Mouse (Mus musculus): ENCODE measurements around the gene Myo1e. TPM values are rescaled to one million over a fixed set of nuclear protein-coding genes. Genes with fewer than 3 reads are reported as not detected.

Gene Myo1e
- 13.9 and 20.3 TPM in 2 replicates for polyA plus RNA-seq (2012; rRNA removed)

DNA sequence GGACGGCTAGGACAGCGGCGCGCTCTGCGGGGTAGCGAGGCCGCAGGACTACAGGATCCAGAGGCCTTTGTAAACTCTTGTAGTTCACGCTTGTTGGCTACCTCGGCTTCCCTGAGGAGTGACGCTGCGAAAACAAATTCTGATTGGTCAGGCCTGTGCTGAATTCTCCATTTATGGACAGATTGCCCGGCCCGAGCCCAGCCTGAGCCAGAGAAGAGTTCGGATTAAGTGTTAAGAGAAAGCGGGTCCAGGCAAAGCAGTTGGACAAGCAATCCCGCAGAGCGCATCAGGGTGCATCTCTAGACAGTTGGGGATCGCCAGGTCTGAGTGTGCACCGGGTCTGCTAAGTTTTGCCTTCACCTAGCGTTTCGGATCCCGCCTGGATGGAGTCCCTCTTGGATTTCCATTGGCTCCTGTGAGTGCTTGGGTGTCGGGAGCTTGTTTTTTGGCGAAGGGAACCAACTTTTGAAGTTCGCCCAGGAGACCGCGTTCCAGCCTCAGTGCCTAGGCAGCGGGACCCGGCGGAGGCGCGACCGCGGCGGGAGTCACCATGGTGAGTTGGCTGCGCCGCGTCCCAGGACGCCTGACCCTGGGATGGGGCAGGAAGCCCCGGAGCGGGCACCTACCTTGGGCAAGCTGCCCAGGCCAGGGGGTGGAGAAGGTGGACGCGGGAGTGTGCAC lies at the start of gene Myo1e:
Gene Myo1e, plus strand, starts transcription at position 200 of the 681 bp plus-strand sequence.
- WGBS = under 1% methylated on average over 43 of the region's 43 CpGs
- DNase-seq (ENCODE audit: low read depth, low spot score) = peak; percentile 92

DNA sequence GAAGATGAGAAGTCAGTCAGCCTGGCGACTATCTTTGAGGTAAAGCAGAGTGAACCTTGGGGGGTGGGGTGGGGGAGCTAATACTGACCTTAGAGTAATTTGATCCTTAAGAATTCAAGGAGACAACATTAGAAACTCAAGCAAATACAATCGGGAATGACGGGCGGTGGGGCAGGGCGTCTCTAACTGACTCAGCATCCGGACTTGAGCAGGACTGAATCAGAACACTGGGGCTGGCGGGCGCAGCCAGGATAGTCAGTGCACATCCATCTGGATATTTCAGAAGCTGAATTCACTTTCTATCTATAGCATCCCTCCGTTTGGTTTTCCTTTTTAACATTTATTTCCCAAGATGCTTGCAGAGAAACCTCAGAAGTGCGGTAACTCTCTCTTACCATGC lies 47.1 kb upstream of the Myo1e start:
- DNase-seq (ENCODE audit: low read depth, low spot score) = no peak
- 61% methylated on average over 10 of the region's 10 CpGs for WGBS

DNA sequence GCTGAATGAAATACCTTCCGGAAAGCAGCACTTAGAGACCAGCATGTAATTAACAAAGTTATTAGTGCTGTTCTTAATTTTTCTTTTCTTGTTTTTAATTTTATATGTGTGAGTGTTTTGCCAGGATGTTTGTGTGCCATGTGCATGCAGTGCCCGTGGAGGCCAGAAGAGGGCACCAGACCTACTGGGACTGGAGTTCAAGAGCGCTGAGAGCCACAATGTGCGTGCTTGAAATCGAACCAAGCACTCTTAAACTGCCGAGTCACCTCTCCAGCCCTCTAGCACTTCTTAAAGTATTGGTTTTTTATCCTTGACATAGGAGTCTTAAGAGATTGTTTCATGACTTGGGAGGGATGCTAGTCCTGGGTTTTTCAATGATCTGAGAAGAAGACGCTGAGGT lies 38.2 kb upstream of the Myo1e start:
- WGBS = 86% methylated on average over 7 of the region's 7 CpGs
- no peak for DNase-seq (ENCODE audit: low read depth, low spot score)

DNA sequence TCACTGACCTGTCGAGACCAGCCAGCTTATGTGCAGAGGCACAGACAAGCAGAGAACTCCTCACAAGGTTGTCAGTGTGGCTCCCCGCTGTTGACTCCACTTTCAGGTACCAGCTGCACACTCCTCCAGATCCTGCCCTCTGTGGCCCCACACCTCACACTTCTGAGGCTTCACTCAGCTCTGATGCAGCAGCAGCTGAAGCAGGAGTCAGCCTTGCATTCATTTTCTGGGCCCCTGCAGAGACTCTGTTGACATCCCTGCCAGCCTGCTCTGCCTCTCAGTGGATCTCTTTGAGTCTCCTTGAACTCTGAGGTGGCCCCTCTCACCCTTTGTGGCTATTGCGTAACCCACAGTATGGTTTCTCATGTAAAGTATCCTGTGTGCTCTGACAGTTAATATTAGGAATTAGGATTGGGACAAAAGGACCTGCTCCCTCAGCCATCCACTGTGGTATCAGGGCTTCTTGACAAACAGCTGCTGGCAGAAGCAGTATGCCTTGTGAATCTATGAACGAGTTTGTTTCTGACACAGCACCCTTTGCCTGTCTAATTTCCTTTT lies 32.8 kb upstream of the Myo1e start:
- 78% methylated on average over 4 of the region's 4 CpGs for WGBS
- no peak for DNase-seq (ENCODE audit: low read depth, low spot score)

DNA sequence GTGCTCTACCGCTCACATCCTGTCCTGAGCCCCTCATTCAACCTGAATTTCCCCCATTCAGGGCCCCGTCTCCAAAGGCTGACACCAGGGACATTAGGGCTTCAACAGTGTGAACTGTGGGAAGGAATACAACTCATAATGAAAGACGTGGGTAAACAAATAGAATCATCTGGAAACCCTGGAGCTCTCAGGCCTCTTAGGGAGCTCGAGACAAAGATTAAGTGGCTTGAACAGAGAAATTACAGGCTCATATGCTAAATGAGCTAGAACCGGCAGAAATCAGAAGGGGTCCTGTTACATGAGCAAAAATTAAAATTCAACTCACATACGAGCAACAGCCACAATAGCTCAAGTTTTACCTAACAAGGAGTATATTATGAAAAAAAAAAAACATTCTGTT lies 32.3 kb upstream of the Myo1e start:
- 52% methylated on average over 6 of the region's 6 CpGs for WGBS
- DNase-seq (ENCODE audit: low read depth, low spot score) = no peak

DNA sequence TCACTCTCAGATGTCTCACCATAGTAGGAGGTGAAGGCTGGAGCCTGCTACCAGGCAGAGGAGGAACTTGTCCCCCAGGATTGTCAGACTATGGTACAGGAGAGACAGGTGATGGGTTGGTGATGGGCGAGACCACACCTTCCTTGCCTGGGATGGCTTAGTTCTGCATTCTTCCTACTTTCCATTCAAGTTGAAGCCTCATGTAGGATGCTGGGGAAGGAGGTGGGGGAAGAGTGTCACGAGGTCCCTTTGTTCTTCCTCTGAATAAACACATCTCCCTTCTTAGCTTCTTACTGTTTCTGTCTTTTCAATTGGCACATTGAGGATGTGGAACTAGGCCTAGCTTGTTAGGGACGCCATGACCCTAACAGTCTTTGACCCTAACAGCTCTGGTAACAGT lies 30.9 kb upstream of the Myo1e start:
- WGBS = 86% methylated on average over 3 of the region's 3 CpGs
- no peak for DNase-seq (ENCODE audit: low read depth, low spot score)

DNA sequence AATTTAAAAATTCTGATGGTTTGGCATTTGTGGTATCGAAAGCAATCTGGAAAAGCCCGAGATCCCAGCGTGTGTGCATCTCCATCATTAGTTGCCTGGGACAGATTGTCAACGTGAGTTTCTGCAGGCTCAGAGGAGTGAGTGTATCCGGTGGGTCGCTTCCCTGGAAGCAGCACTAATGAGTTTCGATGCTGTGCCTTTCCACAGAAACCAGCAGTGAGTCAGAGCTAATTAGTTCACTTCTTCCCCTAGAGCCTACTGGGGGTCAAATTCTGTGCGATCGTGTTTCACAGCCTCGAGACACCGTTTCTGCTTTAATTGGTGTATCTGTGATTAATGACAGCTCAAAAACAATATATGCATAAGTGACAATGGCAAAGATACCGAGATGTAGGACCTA lies 25.4 kb upstream of the Myo1e start:
- WGBS = 80% methylated on average over 12 of the region's 12 CpGs
- no peak for DNase-seq (ENCODE audit: low read depth, low spot score)

DNA sequence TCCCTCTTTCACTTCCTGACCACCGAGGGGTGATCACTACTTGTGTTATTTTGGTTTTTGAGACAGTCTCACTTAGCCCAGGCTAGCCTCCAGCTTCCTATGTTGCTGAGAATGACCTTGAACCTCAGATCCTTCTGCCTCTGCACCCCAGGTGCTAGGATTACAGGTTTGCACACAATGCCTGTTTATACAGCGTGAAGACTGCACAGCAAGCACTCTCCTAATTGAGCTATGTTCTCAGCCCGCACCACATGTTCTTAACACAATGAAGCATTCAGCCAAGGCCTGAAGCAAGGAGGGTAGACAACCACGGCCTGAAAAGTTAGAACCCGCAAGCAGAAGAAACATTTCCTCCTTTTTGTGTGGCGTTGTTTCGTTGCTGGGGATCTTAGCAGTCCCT lies 24.5 kb upstream of the Myo1e start:
- WGBS = 62% methylated on average over 7 of the region's 7 CpGs
- no peak for DNase-seq (ENCODE audit: low read depth, low spot score)

DNA sequence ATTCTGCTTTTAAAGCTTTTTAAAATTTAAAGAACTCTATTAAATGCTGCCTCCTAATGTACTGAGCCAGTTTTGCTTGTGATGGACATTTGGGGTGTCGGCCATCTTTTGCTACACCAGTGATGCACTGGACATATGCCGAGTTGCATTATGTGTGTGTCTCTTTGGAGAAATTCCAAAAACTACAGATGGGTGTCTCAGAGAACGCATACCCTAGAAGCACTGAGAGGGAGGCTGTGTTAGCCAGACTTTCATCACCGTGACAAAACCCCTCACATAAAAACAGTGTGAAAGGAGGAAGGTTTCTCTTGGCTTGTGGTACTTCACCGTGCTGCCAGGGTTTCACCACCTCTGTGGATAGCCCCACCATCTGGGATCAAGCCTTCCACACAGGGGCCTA lies 14.8 kb upstream of the Myo1e start:
- WGBS = 83% methylated on average over 5 of the region's 5 CpGs
- no peak for DNase-seq (ENCODE audit: low read depth, low spot score)

DNA sequence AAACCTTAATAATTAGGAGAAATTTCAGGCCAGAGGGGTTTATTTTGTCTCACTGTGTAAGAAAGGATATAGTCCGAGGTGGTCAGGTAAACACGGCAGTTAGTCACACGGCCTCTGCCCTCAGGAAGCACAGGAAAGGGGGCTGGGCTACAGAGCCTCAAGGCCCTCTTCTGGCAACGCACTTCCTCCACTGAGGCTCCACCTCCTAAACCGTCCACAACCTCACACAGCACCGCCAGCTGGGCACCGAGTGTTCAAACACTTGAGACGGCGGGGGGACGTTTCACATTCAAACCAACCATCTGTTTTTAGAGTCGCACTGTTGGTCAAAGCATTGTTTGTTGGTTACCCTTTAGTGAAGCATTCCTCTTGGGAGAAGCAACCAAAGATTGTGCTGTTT lies 12.5 kb upstream of the Myo1e start:
- WGBS = 80% methylated on average over 11 of the region's 11 CpGs
- no peak for DNase-seq (ENCODE audit: low read depth, low spot score)

DNA sequence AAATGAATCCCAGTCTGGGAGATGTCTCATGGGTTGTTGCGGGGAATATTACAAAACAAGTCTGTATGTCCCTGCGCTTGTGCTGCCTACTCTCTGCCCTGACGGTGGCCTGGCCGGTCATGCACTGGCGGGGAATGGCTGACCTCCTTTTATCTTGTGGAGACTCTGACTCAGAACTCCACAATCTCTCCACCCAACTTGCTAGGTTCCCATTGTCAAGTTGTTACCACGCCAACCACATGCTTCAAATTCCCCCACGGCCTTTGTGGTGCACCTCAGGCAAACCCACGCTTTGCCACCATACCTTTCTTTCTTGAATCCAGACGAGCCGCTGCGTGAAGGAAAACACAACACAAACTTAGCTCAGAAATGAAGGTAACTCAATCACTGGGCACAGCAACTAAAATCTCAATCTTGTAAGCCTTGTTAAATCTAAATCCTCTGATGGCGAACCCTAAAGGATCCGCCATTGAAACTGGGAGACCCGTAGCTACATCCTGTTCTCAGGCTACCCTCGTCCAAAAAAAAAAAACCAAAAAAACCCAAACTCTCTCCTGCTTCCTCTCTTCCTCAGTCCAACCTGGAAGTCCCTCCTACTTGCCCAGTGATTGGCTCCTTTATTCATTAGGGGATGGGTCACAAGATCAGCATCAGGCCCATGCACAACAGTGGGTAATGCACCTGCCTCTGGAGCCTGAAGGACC lies 10.0 kb upstream of the Myo1e start:
- WGBS = 90% methylated on average over 15 of the region's 15 CpGs
- DNase-seq (ENCODE audit: low read depth, low spot score) = no peak

DNA sequence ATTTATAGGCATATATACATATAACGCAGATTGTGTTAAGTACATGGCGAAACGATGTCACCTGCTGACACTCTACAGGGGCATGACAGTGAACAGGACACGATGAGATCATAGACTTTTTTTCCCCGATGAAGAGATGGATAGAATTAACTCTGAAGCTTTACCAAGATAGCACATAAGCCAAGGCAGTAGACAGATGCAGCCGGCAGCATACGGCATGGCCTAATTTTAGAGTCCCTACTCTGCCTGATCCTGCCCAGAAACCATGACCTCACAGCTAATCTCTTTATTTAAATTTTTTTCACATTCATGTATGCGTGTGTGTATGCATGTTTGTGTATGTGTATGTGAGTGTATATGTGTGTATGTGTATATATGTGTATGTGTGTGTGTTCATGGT lies 9.2 kb upstream of the Myo1e start:
- 80% methylated on average over 8 of the region's 8 CpGs for WGBS
- no peak for DNase-seq (ENCODE audit: low read depth, low spot score)

DNA sequence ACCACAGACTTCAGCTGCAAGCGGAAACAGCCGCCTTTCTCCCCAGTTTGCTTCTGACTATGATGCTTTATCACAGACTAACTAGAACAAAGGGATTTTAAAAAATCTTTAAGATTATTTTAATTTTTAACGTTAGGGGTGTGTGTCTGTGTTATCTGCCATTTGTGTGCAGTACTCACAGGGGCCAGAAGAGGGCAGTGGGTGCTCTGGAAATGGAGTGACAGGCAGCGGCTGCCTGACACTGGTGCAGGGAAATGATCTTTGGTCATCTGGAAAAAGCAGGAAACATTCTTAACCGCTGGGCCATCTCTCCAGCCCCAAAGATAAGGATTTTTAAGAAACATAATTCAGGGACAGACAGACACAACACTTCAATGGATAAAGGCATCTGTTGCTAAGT lies 4.4 kb upstream of the Myo1e start:
- WGBS = 63% methylated on average over 5 of the region's 5 CpGs
- no peak for DNase-seq (ENCODE audit: low read depth, low spot score)

DNA sequence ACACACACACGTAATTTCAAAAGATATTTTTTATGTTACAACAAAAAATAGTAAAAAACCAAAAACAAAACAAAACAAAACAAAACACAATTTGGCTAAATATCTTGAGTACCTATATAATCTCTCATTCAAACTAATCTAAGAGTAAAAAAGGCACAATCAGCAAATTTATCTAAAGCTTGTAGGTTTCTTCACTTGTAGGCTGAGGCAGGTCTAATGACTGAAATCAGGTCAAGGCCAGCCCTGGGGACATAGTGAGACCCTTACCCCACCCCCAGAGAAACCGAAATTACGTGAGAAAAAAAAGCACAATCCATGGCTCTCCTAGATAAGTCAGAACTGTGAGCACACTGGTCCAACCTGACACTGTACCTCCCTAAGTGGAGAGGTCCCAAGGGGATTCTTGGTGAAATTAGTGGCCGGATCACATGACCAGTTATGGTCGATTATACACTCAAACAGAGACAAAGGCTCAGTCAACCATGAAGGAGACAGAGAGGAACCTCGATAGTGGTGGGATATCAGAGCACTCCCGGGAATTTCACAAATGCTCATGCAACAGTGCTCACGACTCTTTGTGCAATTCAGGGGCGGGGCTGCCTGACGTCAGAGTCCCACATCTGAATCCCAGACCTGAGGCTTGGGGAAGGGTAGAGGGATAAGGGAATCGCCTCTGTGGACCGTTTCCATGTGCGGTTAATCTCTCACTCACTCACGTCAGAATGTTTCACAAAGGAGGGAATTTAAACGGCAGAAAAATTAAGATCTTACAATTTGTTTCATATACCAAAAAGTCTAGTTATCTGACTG lies 3.7 kb upstream of the Myo1e start:
- no peak for DNase-seq (ENCODE audit: low read depth, low spot score)
- WGBS = 75% methylated on average over 15 of the region's 15 CpGs

DNA sequence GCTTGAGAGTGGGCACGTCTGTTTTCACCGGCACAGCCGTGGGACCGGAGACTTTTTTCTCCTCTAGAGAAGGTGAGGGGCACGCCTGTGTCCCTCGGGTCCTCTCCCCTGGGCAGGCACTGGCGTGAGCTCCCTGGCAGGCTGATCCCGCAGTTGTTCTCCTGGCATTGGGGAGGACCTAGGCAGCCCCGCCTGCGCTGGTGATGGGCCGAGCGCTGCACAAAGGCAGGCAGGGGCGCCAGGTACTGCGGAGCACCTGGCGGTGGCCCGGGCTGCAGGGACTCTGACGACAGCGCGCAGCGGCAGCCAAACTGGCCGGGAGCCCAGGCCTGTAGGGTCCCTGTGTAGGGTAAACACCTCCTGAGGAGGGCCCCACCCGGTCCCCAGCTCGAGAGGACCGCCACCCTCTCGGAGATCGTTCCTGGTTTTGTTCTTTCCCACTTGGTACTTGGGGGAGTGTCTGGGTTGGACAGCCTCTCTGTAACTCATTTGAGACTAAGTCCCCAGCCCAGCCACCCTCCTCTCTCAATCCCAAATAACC lies 901 bp downstream of the Myo1e start:
- under 1% methylated on average over 26 of the region's 26 CpGs for WGBS
- no peak for DNase-seq (ENCODE audit: low read depth, low spot score)

DNA sequence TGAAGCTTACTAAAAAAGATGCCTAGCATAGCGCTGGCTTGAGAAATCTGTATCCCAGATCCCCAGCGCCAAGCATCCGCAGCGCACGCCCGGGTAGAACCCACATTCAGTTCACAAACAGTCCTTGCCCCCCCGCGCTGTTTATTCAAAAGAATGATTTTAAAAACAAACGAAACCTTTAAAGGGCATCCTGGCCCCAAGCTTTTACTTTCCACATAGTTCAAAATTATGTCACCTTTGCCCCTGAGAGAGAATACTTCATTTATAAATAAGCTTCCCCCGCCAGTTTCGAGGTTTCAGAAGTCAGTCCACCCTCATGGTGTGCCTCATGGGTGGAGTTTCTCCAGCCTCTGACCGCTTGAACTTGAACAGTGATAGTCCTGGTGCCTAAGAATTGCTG lies 1.6 kb downstream of the Myo1e start:
- 4% methylated on average over 12 of the region's 12 CpGs for WGBS
- no peak for DNase-seq (ENCODE audit: low read depth, low spot score)

DNA sequence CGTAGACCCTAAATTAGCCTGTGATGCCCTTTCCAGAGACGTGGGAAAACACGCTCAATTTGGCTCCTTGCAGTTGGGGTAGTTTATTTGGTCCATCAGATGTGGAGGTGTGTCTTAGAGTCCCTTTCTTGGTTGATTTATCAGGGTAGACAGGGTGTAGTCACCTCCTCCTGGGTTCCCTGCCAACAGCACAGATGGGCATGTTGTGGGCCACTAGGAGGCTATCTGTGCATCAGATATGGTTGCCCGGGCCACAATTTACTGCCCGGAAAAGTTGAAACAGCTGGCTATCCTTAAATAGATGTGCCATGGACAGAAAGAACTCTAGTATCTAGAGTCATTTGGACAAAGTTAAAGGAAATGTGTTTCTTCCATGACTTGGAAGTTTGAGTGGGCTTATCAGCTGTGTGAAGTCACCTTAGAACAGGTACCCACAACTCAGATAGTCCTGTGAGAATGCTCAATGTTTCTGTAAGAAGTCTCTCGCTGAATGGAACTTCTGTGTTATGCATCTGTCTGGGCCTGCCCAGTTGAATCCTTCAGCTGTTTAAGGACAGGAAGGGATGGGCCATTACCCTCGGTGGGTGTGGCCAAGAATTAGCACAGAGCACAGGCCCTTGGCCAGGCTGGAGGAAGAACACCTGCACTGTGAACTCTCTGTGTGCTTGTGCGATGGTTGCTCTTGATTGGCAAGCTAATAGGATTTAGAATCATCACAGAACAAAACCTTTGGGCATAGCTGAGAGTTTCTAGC lies 2.3 kb downstream of the Myo1e start:
- DNase-seq (ENCODE audit: low read depth, low spot score) = no peak
- 28% methylated on average over 8 of the region's 8 CpGs for WGBS

DNA sequence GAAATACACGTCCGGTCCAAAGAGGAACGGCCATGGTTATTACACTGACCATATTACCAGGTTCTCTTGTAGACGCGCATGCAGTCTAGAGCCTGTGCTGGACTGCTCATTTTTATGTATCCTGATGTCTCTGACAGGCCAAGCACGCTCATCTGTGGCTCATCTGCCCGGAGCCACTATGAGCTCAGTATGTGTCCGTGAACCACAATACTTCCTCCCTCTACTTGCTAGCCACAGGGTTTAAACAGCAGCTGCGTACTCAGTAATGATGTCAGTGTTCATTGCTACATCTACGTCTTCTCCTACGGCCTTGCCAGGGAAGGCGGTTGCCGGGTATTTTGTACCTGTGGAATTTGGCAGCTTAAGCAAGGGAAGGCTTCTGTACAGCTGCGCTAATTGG lies 4.5 kb downstream of the Myo1e start:
- 70% methylated on average over 14 of the region's 14 CpGs for WGBS

DNA sequence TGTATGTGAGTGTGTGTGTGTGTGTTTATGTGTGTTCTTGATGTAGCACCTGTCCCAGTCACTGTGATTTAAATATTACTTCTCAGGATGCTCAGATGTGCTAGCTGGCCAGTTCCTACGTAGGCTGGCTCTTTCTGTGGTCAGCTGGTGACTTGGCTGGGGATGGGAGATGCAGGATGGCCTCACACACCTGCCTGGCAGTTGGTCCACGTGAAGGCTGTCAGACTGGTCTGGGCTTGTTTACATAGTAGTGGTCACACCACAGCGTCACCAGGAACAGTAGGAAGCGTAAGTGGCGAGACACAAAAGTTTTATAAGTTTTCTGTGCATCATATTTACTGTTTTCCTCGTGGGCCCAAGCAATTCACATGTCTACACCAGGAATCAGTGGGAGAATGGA lies 9.4 kb downstream of the Myo1e start:
- no peak for DNase-seq (ENCODE audit: low read depth, low spot score)
- WGBS = 31% methylated on average over 6 of the region's 6 CpGs

More for the DNA sequence above, 4.5 kb downstream of the Myo1e start:
- DNase-seq (ENCODE audit: low read depth, low spot score) = no peak
